Mouse (Mus musculus): ENCODE data around the gene Gss. TPM values are rescaled to one million over a fixed set of nuclear protein-coding genes. Genes with fewer than 3 reads are reported as not detected.
"Not testable (repeated sequence)": the region's sequence is repeated elsewhere in the genome, so short reads cannot be mapped to it uniquely, and the experiment has no call there.

The Gss gene
- polyA plus RNA-seq, 1 experiment from 2014 or later: 71.3 TPM

- Histone ChIP-seq H3K4me2 (replicated peaks; ENCODE audit: low read depth, low read length) (no peak overlapping the region), H3K27me3 (ENCODE audit: insufficient read depth, low read length) (peaks cover 12% of the 10 kb centered on the region), H3K36me3 (ENCODE audit: insufficient read depth, low read length) (no peaks in the 10 kb centered on the region), H3K9me3 (ENCODE audit: low read length) (no peaks in the 10 kb centered on the region), H3K4me3 (ENCODE audit: low read length) (no peak overlapping the region), H3K27ac (ENCODE audit: low read length) (no peak overlapping the region), H3K9ac (replicated peaks; ENCODE audit: low read length) (no peak overlapping the region), H3K4me1 (ENCODE audit: insufficient read depth, low read length) (peaks cover under 1% of the 10 kb centered on the region)
- WGBS: 81% methylated on average over 6 of the region's 6 CpGs
- ATAC-seq (ENCODE audit: low FRiP score, low TSS enrichment): no peak
Measured at GRCm38 (mm10) chr2:155623996-155624395, 31.4 kb upstream of the Gss start.

- Histone ChIP-seq H3K9me3 (ENCODE audit: low read length) (no peaks in the 10 kb centered on the region), H3K4me1 (ENCODE audit: insufficient read depth, low read length) (no peaks in the 10 kb centered on the region), H3K4me3 (ENCODE audit: low read length) (no peak overlapping the region), H3K4me2 (replicated peaks; ENCODE audit: low read depth, low read length) (no peak overlapping the region), H3K27me3 (ENCODE audit: insufficient read depth, low read length) (peaks cover 3% of the 10 kb centered on the region), H3K9ac (replicated peaks; ENCODE audit: low read length) (no peak overlapping the region), H3K27ac (ENCODE audit: low read length) (no peak overlapping the region), H3K36me3 (ENCODE audit: insufficient read depth, low read length) (no peaks in the 10 kb centered on the region)
- WGBS: 29% methylated on average over 11 of the region's 11 CpGs
- ATAC-seq (ENCODE audit: low FRiP score, low TSS enrichment): no peak
Measured at GRCm38 (mm10) chr2:155622606-155623005, 30.0 kb upstream of the Gss start.

- 14% methylated on average over 8 of the region's 8 CpGs for WGBS
- H3K4me1 ChIP-seq (ENCODE audit: insufficient read depth, low read length): no peaks in the 10 kb centered on the region
- H3K27me3 ChIP-seq (ENCODE audit: insufficient read depth, low read length): peaks cover 3% of the 10 kb centered on the region; the same call in 1 of the 2 replicates
- H3K9ac ChIP-seq (replicated peaks; ENCODE audit: low read length): no peak overlapping the region
- peak; percentile 72 for ATAC-seq (ENCODE audit: low FRiP score, low TSS enrichment)
- no peak overlapping the region for H3K4me2 ChIP-seq (replicated peaks; ENCODE audit: low read depth, low read length)
- H3K4me3 ChIP-seq (ENCODE audit: low read length): no peak overlapping the region
- H3K27ac ChIP-seq (ENCODE audit: low read length): no peak overlapping the region
- H3K36me3 ChIP-seq (ENCODE audit: insufficient read depth, low read length): no peaks in the 10 kb centered on the region
- no peaks in the 10 kb centered on the region for H3K9me3 ChIP-seq (ENCODE audit: low read length)
Measured at GRCm38 (mm10) chr2:155619817-155620216, 27.2 kb upstream of the Gss start.

GRCm38 (mm10) chr2:155616971-155617370, 24.4 kb upstream of the Gss start:
- ATAC-seq (ENCODE audit: low FRiP score, low TSS enrichment): no peak
- H3K36me3 ChIP-seq (ENCODE audit: insufficient read depth, low read length): no peaks in the 10 kb centered on the region
- no peak overlapping the region for H3K27ac ChIP-seq (ENCODE audit: low read length)
- H3K4me1 ChIP-seq (ENCODE audit: insufficient read depth, low read length): peaks cover 5% of the 10 kb centered on the region; the same call in 1 of the 2 replicates
- no peak overlapping the region for H3K4me2 ChIP-seq (replicated peaks; ENCODE audit: low read depth, low read length)
- H3K9ac ChIP-seq (replicated peaks; ENCODE audit: low read length): no peak overlapping the region
- H3K9me3 ChIP-seq (ENCODE audit: low read length): no peaks in the 10 kb centered on the region
- H3K4me3 ChIP-seq (ENCODE audit: low read length): no peak overlapping the region
- H3K27me3 ChIP-seq (ENCODE audit: insufficient read depth, low read length): peaks cover 5% of the 10 kb centered on the region; the same call in 1 of the 2 replicates
- 44% methylated on average over 6 of the region's 6 CpGs for WGBS

GRCm38 (mm10) chr2:155613953-155614352, 21.3 kb upstream of the Gss start:
- ATAC-seq (ENCODE audit: low FRiP score, low TSS enrichment): no peak
- no peaks in the 10 kb centered on the region for H3K9me3 ChIP-seq (ENCODE audit: low read length)
- WGBS: 69% methylated on average over 8 of the region's 8 CpGs
- H3K27ac ChIP-seq (ENCODE audit: low read length): no peak overlapping the region
- no peaks in the 10 kb centered on the region for H3K36me3 ChIP-seq (ENCODE audit: insufficient read depth, low read length)
- no peak overlapping the region for H3K9ac ChIP-seq (replicated peaks; ENCODE audit: low read length)
- H3K4me2 ChIP-seq (replicated peaks; ENCODE audit: low read depth, low read length): peak overlapping the region; percentile 59
- no peak overlapping the region; the same call in 1 of the 2 replicates for H3K4me3 ChIP-seq (ENCODE audit: low read length)
- peaks cover 3% of the 10 kb centered on the region; the same call in 1 of the 2 replicates for H3K27me3 ChIP-seq (ENCODE audit: insufficient read depth, low read length)
- H3K4me1 ChIP-seq (ENCODE audit: insufficient read depth, low read length): peaks cover 5% of the 10 kb centered on the region; the same call in 1 of the 2 replicates

- Histone ChIP-seq H3K4me2 (replicated peaks; ENCODE audit: low read depth, low read length) (peak overlapping the region; percentile 59), H3K9me3 (ENCODE audit: low read length) (no peaks in the 10 kb centered on the region), H3K4me3 (ENCODE audit: low read length) (peak overlapping the region; percentile 42), H3K4me1 (ENCODE audit: insufficient read depth, low read length) (peaks cover 5% of the 10 kb centered on the region; the same call in 1 of the 2 replicates), H3K36me3 (ENCODE audit: insufficient read depth, low read length) (no peaks in the 10 kb centered on the region), H3K9ac (replicated peaks; ENCODE audit: low read length) (peak overlapping the region; percentile 35; the same call in 1 of the 2 replicates), H3K27me3 (ENCODE audit: insufficient read depth, low read length) (peaks cover 3% of the 10 kb centered on the region; the same call in 1 of the 2 replicates), H3K27ac (ENCODE audit: low read length) (no peak overlapping the region)
- peak; percentile 91 for ATAC-seq (ENCODE audit: low FRiP score, low TSS enrichment)
- WGBS: 6% methylated on average over 20 of the region's 20 CpGs
Measured at GRCm38 (mm10) chr2:155613326-155613755, 20.7 kb upstream of the Gss start.

GRCm38 (mm10) chr2:155611834-155612550, 19.4 kb upstream of the Gss start:
- Histone ChIP-seq H3K9ac (replicated peaks; ENCODE audit: low read length) (no peak overlapping the region), H3K4me3 (ENCODE audit: low read length) (no peak overlapping the region), H3K36me3 (ENCODE audit: insufficient read depth, low read length) (no peaks in the 10 kb centered on the region), H3K4me1 (ENCODE audit: insufficient read depth, low read length) (peaks cover 5% of the 10 kb centered on the region; the same call in 1 of the 2 replicates), H3K27me3 (ENCODE audit: insufficient read depth, low read length) (peaks cover 3% of the 10 kb centered on the region; the same call in 1 of the 2 replicates), H3K9me3 (ENCODE audit: low read length) (no peaks in the 10 kb centered on the region), H3K4me2 (replicated peaks; ENCODE audit: low read depth, low read length) (no peak overlapping the region), H3K27ac (ENCODE audit: low read length) (no peak overlapping the region)
- WGBS: 90% methylated on average over 9 of the region's 9 CpGs
- ATAC-seq (ENCODE audit: low FRiP score, low TSS enrichment): no peak

- Histone ChIP-seq H3K4me3 (ENCODE audit: low read length) (no peak within 1 kb of the TSS), H3K4me1 (ENCODE audit: insufficient read depth, low read length) (peaks cover 5% of the 10 kb centered on the region; the same call in 1 of the 2 replicates), H3K9me3 (ENCODE audit: low read length) (no peaks in the 10 kb centered on the region), H3K27me3 (ENCODE audit: insufficient read depth, low read length) (peaks cover 3% of the 10 kb centered on the region; the same call in 1 of the 2 replicates), H3K4me2 (replicated peaks; ENCODE audit: low read depth, low read length) (no peak within 1 kb of the TSS), H3K36me3 (ENCODE audit: insufficient read depth, low read length) (no peaks in the 10 kb centered on the region), H3K27ac (ENCODE audit: low read length) (no peak within 1 kb of the TSS), H3K9ac (replicated peaks; ENCODE audit: low read length) (no peak within 1 kb of the TSS)
- ATAC-seq (ENCODE audit: low FRiP score, low TSS enrichment): no peak
- 32% methylated on average over 4 of the region's 4 CpGs for WGBS
Measured at GRCm38 (mm10) chr2:155610978-155611377, 18.4 kb upstream of the Gss start, which contains the start of gene Myh7b. Gene Myh7b, plus strand, starts transcription at chr2:155611212.

- Histone ChIP-seq H3K4me3 (ENCODE audit: low read length) (no peak overlapping the region), H3K27me3 (ENCODE audit: insufficient read depth, low read length) (no peaks in the 10 kb centered on the region), H3K4me1 (ENCODE audit: insufficient read depth, low read length) (peaks cover 4% of the 10 kb centered on the region; the same call in 1 of the 2 replicates), H3K9me3 (ENCODE audit: low read length) (no peaks in the 10 kb centered on the region), H3K27ac (ENCODE audit: low read length) (no peak overlapping the region), H3K9ac (replicated peaks; ENCODE audit: low read length) (no peak overlapping the region), H3K36me3 (ENCODE audit: insufficient read depth, low read length) (no peaks in the 10 kb centered on the region), H3K4me2 (replicated peaks; ENCODE audit: low read depth, low read length) (no peak overlapping the region)
- ATAC-seq (ENCODE audit: low FRiP score, low TSS enrichment): no peak
- WGBS: 85% methylated on average over 4 of the region's 4 CpGs
Measured at GRCm38 (mm10) chr2:155606360-155606759, 13.8 kb upstream of the Gss start.

- not testable (repeated sequence) for H3K4me3 ChIP-seq (ENCODE audit: low read length); H3K36me3 ChIP-seq (ENCODE audit: insufficient read depth, low read length); H3K9me3 ChIP-seq (ENCODE audit: low read length); H3K27me3 ChIP-seq (ENCODE audit: insufficient read depth, low read length); H3K4me1 ChIP-seq (ENCODE audit: insufficient read depth, low read length); ATAC-seq (ENCODE audit: low FRiP score, low TSS enrichment); H3K9ac ChIP-seq (replicated peaks; ENCODE audit: low read length); H3K27ac ChIP-seq (ENCODE audit: low read length); H3K4me2 ChIP-seq (replicated peaks; ENCODE audit: low read depth, low read length)
- WGBS: 60% methylated on average over 4 of the region's 4 CpGs
Measured at GRCm38 (mm10) chr2:155605236-155605589, 12.6 kb upstream of the Gss start.
